Mouse (Mus musculus): Measurements from ENCODE around the gene Ddx55. TPM values are rescaled to one million over a fixed set of nuclear protein-coding genes. Genes with fewer than 3 reads are reported as not detected.
"Not testable (repeated sequence)": the region's sequence is repeated elsewhere in the genome, so short reads cannot be mapped to it uniquely, and the experiment has no call there.

Gene Ddx55
- total RNA-seq, 2 experiments from 2014 or later, result 23.3 to 28.3 TPM

DNA sequence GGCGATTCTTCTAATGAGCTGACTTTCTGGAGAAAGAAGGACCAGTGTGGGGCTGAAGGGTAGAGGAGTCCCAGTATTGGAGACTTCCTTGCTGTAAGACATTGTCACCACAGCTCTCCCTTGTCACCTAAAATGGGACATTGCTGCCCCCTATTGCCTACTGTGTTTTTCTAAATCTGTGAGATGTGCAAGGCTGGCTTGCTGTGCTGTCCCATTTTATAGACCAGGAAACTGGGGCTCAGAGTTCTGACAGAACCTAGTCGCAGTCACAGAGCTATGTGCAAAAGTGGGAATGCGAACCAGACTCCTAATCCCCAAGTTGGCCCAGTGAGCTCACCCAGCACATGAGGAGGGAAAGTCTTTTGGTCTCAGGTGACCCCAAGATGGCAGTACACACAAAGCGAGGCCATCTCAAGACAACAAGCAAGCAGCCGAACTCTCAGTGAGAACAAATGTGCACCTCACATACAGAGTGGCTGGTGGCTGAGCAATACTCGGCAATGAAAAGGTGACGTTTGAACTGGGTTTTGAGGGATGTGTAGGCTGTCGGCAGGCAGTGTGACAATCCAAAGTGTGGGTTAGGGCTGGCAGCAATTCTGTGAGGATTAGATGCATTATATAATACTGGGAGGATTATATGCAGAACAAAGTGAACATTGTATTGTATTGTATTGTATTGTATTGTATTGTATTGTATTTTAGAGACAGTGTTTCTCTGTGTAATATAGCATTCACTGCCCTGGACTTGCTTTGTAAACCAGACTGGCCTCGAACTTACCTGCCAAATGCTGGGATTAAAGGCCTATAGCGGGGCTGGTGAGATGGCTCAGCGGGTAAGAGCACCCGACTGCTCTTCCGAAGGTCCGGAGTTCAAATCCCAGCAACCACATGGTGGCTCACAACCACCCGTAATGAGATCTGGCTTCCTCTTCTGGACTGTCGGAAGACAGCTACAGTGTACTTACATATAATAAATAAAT, 13.6 kb upstream of the Ddx55 start:
- peak; percentile 41 to 63 for DNase-seq

DNA sequence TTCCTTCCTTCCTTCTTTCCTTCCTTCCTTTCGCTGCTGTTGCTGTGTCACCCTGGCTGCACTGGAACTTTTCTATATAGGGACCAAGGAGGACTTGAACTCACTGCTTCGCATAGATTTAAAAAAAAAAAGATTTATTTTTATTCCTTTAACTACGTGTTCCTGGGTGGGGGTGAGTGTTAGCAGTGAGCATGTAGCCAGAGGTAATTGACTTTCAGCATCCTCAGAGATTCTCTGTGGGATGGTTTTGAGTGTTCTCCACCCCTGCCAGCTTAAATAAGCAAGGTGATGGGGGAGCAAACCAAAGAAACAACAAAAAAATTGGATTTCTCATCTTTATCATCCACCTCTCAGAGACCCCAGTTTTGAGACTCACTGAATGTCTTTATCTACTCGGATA, 12.8 kb upstream of the Ddx55 start:
- no peak for DNase-seq

DNA sequence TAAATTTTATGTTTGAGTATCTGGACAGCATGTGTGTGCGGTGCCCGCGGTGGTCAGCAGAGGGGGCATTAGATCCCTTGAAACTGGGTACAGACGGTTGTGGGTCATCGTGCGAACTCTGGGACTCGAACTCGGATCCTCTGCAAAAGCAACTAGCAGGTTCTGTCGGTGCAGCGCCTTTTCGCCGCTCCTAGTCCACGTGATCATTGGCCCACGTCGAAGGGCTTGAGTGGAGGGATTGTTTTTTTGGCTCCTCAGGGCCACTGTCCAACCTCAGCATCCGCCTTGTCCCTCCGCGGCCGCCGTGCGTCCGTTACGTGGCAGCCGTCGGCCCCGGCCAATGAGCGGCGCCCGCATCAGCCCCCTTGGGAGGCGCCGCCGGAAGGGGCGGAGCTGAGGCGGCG, 12.3 kb upstream of the Ddx55 start, which contains the start of gene Tmed2:
Gene Tmed2, plus strand, starts transcription at position 313 of the 404 bp plus-strand sequence.
- DNase-seq, result peak; percentile 96 to 97

DNA sequence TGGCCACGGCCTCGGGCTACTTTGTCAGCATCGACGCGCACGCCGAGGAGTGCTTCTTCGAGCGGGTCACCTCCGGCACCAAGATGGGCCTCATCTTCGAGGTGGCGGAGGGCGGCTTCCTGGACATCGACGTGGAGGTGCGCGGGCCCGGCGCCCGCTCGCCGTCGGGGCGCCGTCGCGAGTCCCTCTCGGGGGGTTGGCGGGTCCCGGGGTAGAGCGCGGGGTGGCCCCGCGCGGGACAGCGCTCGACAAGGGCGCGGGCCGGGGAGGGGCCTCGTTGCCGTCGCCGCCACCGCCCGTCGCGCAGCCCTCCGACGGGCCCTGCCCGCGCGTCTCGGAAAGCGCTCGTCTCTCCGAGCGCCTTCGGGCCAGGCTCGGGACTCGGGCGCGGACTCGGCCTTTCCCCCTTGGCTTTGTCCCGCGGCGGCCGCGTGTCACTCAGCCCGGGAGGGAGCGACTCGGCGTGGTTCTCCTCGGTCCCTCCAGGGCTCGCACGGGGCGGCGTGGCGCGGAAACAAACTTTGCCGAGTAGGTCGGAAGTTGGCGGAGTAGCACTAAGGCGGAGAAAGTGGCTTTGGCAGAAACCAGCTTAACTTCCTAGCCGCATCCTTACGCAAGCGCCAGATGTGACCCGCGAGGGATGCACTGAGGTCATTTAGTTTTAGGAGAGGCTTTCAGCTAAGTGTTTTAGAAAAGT, 11.6 kb upstream of the Ddx55 start:
- DNase-seq, result peak; percentile 38 to 63

DNA sequence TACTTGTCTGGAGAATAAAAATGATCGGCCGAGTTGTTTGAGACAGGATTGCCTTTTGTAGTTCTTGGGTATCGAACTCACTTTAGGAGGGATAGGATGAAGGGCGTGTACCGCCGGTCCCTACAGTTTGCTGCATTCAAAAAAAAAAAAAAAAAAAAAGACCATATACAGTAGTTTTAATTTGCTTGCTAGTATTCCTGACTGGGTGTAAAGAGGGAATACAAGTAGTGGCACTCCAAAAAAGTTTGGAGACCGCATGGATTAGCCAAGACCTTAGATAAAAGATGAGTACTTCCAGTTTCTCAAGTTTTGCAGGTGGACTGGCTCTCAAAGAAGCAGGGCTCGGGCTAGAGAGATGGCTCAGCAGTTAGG, 11.1 kb upstream of the Ddx55 start:
- no peak for DNase-seq

DNA sequence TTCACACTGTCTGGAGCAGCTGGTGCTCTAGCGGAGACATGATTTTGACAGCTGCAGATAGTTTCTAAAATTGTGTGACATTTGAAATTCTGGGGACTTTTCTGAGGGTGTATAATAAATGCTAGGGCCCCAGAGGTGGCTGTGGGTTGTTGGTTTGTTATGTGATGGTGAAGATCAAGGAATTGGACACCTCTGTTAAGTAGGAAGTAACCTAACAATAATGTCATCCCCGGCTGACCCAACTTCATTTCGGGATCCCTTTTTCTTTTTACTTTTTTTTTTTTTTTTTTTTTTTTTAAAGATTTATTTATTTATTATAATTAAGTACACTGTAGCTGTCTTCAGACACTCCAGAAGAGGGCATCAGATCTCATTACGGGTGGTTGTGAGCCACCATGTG, 1.9 kb upstream of the Ddx55 start:
- DNase-seq, result not testable (repeated sequence)

DNA sequence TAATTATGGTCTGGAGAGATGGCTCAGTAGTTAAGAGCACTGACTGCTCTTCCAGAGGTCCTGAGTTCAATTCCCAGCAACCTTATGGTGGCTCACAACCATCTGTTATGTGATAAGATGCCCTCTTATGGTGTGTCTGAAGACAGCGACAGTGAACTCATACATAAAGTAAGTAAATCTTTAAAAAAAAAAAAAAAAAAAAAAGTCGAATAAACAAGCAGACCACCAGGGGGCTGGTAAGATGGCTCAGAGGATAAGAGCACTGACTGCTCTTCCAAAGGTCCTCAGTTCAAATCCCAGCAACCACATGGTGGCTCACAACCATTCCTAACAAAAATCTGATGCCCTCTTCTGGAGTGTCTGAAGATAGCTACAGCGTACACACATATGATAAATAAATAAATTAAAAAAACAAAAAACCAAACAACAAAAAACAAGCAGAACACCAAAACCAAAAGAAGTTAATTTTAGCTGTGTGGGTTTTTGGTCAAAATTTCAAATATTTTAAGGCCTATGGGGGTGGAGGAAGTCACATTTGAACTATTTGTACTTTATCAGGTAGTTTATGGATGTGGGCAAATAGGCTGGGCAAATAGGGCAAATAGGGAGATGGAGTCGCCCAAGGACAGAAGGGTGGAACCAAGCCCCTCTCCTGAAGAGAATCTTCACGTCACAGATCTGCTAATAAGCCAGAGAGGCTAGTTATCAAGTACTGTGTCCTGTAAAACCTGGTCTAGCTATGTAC, 1.1 kb upstream of the Ddx55 start:
- not testable (repeated sequence) for DNase-seq

DNA sequence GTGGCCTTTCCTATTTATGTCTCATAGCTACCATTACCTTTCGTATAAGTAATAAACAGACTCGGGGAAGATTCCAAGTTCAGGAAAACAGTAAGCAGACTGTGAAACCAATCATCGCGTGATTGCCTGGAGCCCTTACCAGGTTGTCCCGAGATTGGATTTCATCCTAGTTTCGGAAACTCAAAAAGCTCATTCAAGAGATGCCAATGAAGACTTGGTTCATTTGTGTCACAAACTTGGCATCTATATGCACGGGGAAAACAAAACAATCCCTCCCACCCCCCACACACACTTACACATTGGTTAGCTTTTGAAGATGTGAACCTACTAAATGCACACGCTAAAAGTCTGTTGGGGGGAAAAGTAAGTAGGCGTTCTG, 581 bp upstream of the Ddx55 start:
- no peak for DNase-seq

DNA sequence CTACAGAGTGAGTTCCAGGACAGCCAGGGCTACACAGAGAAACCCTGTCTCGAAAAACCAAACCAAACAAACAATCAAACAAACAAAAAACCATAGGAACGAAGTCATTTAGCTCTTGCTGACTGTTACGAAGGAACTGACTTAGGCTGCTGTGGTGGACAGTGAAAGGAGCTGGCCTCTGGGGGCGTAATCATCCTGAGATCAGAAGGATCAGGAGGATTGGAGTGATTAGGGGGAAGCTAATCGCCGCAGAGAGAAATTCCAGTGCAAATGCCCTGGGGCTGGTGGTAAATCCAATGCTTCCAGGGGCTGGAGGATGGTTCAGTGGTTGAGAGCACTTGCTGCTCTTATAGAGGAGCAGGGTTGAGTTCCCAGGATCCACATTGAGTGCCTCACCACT, 943 bp downstream of the Ddx55 start:
- DNase-seq, result no peak

DNA sequence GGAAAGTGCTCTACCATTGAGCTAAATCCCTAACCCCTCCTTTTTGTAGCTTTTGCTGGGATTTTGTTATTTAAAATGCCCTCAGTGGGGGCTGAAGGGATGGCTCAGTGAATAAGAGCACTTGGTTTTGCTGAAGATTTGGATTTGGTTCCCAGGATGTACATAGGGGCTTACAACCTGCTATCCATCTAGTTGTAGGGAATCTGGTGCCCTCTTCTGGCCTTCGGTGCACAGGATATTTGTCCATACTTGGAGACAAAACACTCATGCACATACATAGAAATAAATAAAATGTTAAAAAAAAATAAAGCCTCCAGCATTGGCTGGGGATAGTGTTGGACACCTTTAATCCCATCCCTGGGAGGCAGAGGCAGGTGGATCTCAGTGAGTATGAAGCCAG, 2.5 kb downstream of the Ddx55 start:
- no peak for DNase-seq

DNA sequence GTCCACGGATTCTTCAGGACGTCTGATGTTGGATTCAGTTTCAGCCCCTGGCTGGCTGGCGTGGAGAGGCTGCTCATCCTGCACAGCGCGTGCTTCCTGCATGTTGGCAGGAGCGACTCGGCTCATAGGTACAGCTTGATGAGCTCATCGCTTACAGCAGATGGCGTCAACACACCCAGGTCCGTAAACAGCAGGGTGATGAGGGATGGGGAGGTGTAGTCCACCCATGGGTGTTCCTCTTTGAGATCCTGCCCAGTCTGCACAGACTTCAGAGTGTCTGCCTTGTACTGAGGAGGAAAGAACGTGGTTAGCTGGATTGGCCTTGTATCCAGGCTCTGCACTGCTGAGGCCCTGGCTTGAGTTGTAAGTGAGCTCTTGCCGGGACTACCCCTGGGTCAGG, 18.4 kb downstream of the Ddx55 start:
- peak; percentile 75 to 80 for DNase-seq

DNA sequence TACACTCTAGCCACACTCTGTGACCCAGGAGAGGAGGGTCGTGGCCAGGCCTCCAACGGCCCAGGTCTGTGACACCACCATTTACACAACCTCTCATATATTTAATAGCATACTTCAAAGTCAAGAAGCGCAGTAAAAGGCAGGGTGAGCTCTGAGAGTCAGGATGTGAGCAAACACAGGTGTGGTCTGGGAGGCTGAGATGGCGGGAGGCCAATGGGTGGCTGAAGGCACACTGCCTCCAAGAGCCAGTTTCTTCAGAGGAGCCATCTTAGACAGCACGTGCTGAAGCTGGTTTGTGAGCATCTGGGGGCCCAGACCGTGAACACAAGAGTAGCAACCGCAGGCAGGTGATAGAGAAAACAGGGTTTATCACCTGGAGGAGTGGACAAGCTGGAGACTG, 22.8 kb downstream of the Ddx55 start:
- no peak for DNase-seq

DNA sequence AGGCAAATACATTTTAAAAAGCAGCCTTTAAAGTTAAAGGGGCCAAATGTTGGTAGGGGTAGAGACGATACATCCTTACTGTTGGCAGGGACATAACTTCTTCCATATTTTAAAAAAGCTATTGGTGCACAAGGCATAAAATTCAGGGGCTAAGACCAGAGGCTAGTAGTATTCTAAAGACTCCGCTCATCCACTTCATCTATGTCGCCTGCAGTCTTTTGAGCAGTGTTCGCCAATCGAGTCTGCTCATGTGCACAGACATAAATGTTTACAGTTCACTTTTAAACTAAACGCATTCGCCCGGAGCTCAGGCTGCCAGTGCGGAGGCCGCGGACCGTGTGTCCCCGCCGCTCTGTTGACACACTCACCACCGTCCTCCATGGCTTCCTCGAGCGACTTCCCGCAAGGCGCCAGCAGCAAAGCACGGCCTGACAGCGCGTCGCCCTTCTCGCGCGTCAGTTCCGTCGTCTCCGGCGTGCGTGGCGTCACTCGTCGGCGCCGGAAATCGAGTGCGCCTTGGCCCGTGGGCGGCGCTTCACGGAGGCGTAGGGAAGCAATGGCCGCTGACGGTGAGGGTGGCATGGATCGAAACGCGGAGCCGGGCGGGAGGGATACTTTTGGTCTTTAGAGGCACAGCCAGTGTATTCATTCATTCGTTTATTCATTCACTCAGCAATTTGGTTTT, 26.1 kb downstream of the Ddx55 start, which contains the start of the genes Eif2b1 and Gtf2h3:
Gene Eif2b1, minus strand, starts transcription at position 499 of the 685 bp plus-strand sequence.
Gene Gtf2h3, plus strand, starts transcription at position 508 of the 685 bp plus-strand sequence.
- DNase-seq, result peak; percentile 92 to 93

DNA sequence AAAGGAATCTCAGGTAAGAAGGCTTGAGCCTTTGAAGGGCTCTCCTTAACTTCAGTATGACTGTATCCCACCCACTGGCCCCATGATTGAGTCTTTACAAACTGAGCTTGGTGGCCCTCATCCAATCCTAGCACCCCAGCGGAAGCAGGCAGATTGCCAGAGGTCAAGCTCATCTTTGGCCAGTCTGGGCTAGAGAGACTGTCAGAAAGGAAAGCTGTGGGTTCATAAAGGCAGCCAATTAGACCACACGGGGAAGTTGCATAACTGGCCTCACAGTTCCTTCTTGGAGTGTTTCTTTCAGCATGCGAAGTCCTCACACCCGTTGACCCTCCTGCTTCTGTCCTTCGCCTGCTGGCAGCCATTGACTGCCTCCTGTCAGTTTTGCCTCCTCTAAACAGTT, 29.9 kb downstream of the Ddx55 start:
- no peak for DNase-seq

DNA sequence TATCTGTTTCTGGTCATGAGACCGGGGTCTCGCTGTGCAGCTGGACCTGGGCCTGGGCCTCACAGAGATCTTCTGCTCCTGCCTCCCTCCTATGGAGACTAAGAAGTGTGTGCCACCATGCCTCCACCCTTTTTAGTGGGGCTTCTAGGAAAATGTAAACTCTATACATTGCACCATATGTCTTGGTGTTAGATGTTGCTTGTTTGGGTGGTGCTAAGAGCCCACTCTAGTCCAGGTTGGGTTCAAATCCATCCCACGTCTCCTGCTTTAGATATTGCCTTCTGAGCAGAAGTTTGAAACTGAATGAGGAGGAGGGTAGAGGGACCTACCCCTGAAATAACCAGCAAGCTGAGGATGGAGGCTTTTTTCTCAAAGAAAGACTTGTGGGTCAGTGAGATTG, 40.1 kb downstream of the Ddx55 start:
- no peak for DNase-seq

DNA sequence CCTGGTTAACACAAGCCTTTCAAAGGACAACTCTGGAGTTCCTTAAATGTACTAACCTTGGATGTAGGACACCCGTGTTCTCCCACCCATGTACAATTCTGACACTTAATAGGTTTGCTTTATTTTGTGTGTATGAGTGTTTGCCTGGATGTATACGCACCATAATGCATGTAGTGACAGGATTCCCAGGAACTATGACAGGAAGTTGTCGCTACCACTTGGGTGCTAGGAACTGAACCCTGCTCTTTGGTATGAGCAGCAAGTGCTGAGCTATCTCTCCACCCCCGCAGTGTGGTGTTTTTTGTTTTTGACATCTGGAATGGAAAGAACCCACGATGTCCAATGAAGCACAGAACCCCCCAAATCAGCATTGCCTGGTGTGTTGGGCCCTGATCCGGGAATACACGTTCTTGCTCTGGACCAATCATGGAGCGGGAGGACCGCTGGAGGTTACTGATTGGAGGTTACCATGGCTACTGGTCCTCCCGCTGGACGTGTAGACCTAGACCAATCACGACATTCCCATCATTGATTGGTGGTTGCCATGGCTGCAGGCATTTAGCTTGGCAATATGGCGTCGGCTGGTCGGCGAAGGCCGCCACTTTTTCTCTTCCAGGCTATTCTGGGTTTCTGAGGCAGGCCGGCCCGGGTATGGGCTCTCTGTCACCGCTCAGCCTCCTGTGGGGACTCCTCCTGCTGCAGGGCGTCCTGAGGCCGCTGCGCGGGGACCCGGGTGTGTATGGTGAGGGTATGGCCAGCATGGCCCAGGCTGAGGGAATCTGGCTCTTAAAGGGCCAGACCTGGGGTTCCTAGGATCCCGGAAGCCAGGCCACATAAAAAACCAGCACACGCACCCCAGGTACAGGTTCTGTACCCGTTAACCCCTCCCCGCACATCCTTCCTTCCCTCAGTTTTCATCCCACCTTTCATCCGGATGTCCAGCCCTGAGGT, 45.8 kb downstream of the Ddx55 start:
- peak; percentile 89 to 91 for DNase-seq

DNA sequence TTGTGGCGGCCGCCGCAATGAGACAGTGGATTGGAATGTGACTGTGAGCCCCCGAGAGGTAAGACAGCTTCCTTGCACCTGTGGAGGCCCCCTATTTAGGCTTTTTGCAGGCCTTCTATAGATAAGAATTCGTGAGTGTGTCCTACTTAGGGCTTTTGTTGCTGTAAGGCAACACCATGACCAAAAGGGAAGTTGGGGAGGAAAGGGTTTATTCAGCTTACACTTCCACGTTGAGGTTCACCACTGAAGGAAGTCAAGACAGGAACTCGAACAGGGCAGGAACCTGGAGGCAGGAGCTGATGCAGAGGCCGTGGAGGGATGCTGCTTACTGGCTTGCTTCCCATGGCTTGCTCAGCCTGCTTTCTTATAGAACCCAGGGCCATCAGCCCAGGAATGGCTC, 47.1 kb downstream of the Ddx55 start:
- not testable (repeated sequence) for DNase-seq

DNA sequence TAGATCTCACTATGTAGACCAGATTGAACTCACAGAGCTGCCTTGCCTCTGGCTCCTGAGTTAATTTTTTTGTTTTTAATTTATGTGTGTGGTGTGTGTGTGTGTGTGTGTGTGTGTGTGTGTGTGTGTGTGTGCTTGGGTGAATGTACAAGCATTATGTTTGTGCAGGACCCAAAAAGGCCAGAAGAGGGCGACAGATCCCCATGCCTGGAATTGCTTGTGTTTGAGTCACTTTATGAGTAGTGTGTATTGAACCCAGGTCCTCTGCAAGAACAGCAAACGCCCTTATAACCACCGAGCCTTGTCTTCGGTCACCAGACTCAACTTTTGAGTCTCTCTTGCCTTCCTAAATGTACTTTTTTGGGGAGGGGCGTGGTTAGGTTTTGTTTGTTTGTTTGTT, 49.7 kb downstream of the Ddx55 start:
- DNase-seq, result peak in 1 of 2 experiments; percentile 23

DNA sequence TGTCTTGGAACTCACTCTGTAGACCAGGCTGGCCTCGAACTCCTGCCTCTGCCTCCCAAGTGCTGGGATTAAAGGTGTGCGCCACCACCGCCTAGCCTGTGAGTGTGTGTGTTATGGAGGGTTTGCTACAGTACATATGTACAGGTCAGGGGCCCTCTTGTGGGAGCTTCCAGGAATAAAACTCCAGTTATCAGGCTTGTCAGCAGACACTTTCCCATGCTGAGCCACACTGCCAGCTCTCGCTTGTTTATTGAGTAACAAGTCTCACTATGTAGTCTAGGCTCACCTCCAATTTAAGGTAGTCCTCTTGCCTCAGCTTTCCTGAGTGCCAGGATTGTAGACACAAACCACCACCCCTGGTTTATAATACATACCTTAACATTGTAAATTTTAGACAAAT, 51.6 kb downstream of the Ddx55 start:
- no peak for DNase-seq

DNA sequence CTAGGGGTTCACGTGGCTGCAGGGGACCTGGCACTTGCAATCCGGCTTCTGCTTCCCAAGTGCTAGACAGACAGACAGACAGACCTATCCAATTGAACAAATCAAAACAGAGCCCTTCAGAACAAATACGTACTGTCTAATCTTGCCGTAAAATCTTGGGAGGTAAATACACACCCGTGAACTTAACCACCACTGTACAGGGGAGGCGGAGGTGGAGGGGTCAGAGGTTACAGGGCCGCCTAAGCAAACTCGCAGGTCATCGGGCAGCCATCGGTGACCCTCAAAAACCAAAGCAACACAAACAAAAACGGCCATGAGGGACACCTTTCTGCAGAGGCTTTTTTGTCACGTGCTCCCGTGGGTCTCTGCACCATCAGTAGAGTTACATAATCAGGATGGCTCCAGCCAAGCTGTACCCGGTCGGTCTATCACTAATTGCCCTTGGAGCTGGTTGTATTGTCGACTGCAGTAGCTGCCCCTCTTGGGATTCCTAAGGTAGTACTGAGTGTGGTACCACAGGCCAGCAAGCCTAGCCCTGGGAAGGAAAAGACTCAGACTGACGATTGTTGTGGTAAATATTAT, 52.5 kb downstream of the Ddx55 start:
- no peak for DNase-seq

DNA sequence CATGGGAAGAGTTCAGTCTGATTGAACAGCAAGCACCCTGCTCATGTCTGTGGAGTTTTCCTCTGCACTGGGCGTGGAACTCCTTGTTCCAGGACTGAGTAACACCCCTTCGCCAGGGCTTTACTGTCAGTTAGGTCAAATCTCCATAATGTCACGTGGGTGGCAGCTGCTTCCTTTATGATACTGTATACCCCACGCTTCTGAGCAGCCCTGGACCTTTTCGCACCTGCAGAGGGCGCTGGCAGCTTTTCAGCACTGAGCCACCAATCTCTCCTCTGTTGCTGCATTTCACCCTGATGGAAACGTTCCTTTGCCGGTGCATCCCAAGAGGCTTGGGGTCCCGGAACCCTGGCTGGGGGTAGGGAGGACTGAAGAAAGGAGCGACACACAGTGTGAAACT, 58.3 kb downstream of the Ddx55 start:
- no peak for DNase-seq

Measured in layer of hippocampus, postnatal 36 days (tissue).